Mouse (Mus musculus) G1E (cell line): ENCODE measurements around the gene Popdc2.

Experiments
- CTCF ChIP-seq: IDR thresholded peaks from 2 replicates; pipeline ENCODE4 v1.5.1; 2012; ENCODE audit warnings: low read depth, low read length, inconsistent platforms, mixed read lengths
- POLR2AphosphoS5 ChIP-seq: IDR thresholded peaks from 2 replicates; pipeline ENCODE4 v1.6.1; 2012; ENCODE audit warnings: low read depth, low read length, inconsistent platforms; ENCODE audit not compliant: insufficient replicate concordance

DNA sequence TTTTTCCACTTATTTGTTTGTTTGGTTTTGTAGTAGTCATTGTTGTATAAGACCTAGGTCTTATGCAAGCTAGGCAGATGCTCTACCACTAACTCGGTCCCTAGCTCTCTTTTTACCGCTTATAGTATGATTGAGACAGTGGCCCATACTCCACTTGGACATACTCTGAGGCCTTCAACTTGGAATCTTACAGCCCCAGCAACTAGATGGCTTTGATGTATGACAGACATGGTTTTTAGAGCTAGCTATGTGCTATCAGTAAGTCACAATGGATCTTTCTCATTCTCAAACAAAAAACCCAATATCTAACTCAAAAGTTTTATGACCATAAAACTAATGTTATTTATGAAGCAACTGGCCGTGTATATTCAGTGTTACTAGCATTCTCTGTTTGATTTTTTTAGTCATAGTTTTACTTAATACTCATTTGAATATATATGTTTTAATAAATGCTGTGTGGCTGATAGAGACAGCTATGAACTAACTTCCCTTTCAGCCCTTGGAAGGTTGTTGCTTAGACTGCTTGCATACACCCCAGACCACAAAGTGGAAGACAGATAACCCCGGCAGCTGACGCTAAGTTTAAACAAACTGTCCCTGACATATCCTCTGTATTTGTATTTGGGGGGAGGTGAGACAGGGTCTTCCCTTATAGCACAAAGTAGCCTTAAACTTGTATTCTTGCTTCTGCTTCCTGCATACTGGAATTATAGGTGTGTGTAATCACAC lies 7.7 kb upstream of the Popdc2 start:
- TF ChIP-seq CTCF (no peak), POLR2AphosphoS5 (no peak; the same call in 1 of the 2 replicates)
